Mouse (Mus musculus) heart, adult 11 months (tissue): ENCODE measurements around the gene Cnih4.

Experiments
- DNase-seq: peaks from one replicate; pipeline ENCODE4 v3.0.0; 2022

Cnih4 gene

GRCm38 (mm10) chr1:181211403-181211919 is 67.0 kb downstream of the Cnih4 start:
- DNase-seq, result no peak

DNA sequence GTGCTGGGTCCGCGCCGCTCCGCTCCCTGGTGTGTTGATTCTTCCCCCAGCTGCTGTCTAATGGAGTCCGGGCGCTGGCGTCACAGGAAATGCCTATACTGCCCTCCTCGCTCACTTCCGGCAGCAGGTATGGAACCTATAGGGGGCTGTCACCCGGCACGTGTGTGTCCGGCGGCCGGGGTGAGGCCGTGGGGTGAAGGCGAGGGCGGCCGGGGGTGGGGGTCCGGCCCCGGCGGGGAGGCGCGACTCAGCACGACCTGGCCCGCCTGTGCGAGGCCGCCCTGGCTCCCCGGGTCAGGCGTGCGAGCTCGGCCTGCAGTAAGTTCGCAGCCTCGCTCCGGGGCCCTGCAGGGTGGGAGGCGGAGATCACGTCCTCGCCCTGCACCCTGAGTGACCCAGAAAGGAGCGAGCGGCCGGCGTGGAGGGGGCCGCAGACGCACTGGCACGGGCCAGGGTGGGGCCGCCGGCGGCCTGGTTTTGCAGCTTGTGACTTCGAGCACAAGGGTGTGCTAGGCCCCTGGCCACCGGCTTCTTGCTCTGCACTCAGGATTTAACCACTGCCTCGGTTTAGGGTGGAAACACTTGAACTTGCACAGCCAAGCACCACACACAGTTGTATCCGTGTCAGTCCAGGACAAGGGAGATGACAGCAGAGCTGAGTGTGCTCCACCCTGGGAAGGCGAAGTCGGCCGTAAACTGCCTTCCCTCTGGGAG is 67.6 kb downstream of the Cnih4 start, which contains the start of gene Wdr26:
Gene Wdr26 (minus strand): TSS at position 82 of the 714 bp plus-strand sequence.
- DNase-seq, result peak; percentile 99

DNA sequence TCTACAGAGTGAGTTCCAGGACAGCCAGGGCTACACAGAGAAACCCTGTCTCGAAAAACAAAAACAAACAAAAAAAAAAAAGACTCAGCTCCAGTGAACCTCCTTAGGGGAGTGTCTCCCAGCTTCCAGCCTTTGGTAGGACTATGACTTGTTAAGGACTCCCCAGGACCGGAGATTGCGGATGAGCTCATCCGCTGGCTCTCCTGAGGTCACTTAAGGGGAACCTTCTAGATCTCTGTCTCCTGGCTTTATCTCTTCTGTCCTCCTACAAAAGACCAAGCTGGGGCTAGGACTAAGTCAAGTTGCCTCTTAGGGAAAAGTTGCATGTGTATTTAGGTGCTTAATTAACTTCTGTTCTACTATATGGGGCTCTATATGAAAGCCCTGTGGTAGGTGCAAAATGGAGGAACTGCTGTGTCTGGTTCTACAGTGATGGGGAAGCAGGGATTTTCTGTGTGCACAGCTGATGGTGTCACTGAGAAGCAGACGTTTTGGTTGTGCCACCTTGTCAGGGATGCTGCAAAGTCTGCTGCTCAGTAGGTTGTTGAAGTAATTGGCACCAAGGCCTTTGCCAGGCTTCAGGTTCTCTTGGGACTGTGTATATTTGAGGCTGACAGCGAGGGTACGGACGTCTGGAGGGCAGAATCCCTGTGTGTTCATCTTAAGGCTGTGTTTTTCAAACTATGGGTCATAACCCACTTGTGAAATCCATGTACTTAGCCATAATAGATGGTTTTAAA is 70.0 kb downstream of the Cnih4 start:
- peak; percentile 70 for DNase-seq

GRCm38 (mm10) chr1:181216315-181216714 is 71.8 kb downstream of the Cnih4 start:
- peak; percentile 83 for DNase-seq
